Mouse (Mus musculus) macrophage (primary cell): ENCODE results near the gene Tbl3. TPM values are rescaled to one million over a fixed set of nuclear protein-coding genes. Genes with fewer than 3 reads are reported as not detected.
A peak's percentile ranks its signal among the peaks of the same experiment; 100 is the strongest.

Experiments
- H3K27ac ChIP-seq: fragments of 350-480 bp; formaldehyde crosslinking; 2 replicates; pipeline ENCODE4 v1.9.0; 2021
- H3K36me3 ChIP-seq: fragments of 350-480 bp; formaldehyde crosslinking; 2 replicates; pipeline ENCODE4 v1.9.0; 2021; ENCODE audit errors: inconsistent target
- H3K4me3 ChIP-seq: fragments of 350-480 bp; formaldehyde crosslinking; 2 replicates; pipeline ENCODE4 v1.9.0; 2021; ENCODE audit errors: inconsistent target
- H3K79me2 ChIP-seq: fragments of 350-480 bp; formaldehyde crosslinking; 2 replicates; pipeline ENCODE4 v1.9.0; 2021; ENCODE audit errors: inconsistent target
- WGBS: methylation state at CpG from one replicate; pipeline ENCODE4 v1.1.7; 2026; ENCODE audit warnings: inconsistent platforms; ENCODE audit not compliant: missing documents; 5-methylcytosine and 5-hydroxymethylcytosine counted together
- polyA plus RNA-seq: library from polyadenylated mRNA; stranded (reverse); fragments of 250-400 nt; gene quantifications from 3 replicates; pipeline ENCODE4 v1.2.4, GENCODE M21; 2018; ENCODE audit warnings: inconsistent platforms

Gene Tbl3
- polyA plus RNA-seq, 1 experiment from 2014 or later: 10.6 TPM

GRCm38 (mm10) chr17:24696011-24696697 is 11.3 kb downstream of the Tbl3 start, which contains the start of the genes Gfer and Noxo1:
Gene Gfer (minus strand): TSS chr17:24696156.
Gene Noxo1 (plus strand): TSS chr17:24696234.
- Histone ChIP-seq H3K79me2 (no peaks in the 10 kb centered on the region), H3K27ac (no peak within 1 kb of the TSS), H3K4me3 (peak within 1 kb of the TSS; percentile 67), H3K36me3 (peaks cover 11% of the 10 kb centered on the region; the same call in 1 of the 2 replicates)
- under 1% methylated on average over 59 of the region's 76 CpGs for whole genome bisulfite sequencing

DNA sequence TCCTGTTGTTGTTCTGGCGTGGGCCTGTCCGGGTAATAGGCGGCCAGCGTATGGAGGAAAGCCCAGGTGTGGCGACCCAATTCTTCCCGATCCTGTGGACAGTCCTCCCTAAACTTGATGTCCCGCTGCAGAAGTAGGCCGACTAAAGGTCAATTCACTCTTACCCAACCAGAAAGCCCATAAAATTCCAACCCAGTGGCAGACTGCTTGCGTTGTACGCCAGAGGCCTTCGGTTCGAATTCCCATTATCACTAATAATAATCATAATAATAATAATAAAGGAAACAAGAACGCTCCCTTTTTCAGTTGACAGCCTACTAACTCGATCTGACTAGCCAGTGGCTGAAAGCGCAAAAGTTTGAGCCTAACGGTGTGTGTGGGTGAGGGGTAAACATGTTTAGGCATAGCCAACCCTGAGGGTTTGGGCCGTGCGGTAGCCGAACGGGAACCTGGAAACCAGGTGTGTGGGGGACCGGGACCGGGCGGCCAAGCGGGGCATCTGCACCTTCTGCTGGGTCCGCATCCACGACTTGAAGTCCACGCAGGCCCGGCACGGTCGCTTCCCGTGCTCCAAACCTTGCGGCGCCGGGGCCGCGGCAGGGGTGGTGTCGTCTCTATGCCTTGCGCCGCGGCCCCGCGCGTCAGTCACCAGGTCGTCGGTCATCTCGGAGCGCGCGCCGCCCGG is 12.0 kb downstream of the Tbl3 start:
- Histone ChIP-seq H3K4me3 (peak overlapping the region; percentile 46), H3K27ac (no peak overlapping the region), H3K79me2 (no peaks in the 10 kb centered on the region), H3K36me3 (peaks cover 5% of the 10 kb centered on the region; the same call in 1 of the 2 replicates)
- 10% methylated on average over 43 of the region's 51 CpGs for WGBS

- WGBS: 45% methylated on average over 5 of the region's 5 CpGs
- Histone ChIP-seq H3K27ac (peak overlapping the region; percentile 48), H3K79me2 (no peaks in the 10 kb centered on the region), H3K4me3 (no peak overlapping the region), H3K36me3 (no peaks in the 10 kb centered on the region)
Measured at GRCm38 (mm10) chr17:24692385-24692784, 15.1 kb downstream of the Tbl3 start.

GRCm38 (mm10) chr17:24689251-24690081 is 18.0 kb downstream of the Tbl3 start, which contains the start of gene Syngr3:
Gene Syngr3 (minus strand): TSS chr17:24689955.
- Histone ChIP-seq H3K36me3 (no peaks in the 10 kb centered on the region), H3K27ac (no peak within 1 kb of the TSS), H3K4me3 (no peak within 1 kb of the TSS), H3K79me2 (no peaks in the 10 kb centered on the region)
- WGBS: 10% methylated on average over 54 of the region's 55 CpGs

GRCm38 (mm10) chr17:24687599-24687998 is 19.9 kb downstream of the Tbl3 start:
- H3K4me3 ChIP-seq: no peak overlapping the region
- H3K79me2 ChIP-seq: no peaks in the 10 kb centered on the region
- no peaks in the 10 kb centered on the region for H3K36me3 ChIP-seq
- H3K27ac ChIP-seq: no peak overlapping the region
- WGBS: 40% methylated on average over 23 of the region's 23 CpGs

DNA sequence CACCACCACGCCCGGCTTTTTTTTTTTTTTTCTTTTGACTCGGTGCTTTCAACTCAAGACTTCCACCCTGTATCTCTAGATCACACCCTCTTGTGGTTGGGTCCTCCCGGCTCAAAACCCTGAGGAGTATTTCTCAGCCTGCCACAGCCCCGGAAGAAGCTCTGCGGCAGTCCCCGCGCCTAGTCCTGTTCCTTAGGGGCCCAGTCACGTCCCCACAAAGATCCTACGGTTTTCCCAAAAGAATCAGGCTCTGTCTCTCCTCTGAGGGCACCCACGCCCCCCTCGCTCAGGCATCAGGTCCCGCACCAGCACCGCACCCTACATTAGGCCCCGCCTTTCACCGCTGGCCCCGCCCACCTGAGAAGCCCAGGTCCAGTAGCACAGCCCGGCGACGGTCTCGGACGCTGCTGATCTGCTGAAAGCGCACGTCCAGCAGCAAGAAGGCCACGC is 20.3 kb downstream of the Tbl3 start:
- 3% methylated on average over 22 of the region's 25 CpGs for WGBS
- Histone ChIP-seq H3K4me3 (peak overlapping the region; percentile 29), H3K79me2 (no peaks in the 10 kb centered on the region), H3K27ac (no peak overlapping the region), H3K36me3 (0 out of 2 replicates have a peak, but pooled peaks cover under 1% of the 10 kb centered on the region)

DNA sequence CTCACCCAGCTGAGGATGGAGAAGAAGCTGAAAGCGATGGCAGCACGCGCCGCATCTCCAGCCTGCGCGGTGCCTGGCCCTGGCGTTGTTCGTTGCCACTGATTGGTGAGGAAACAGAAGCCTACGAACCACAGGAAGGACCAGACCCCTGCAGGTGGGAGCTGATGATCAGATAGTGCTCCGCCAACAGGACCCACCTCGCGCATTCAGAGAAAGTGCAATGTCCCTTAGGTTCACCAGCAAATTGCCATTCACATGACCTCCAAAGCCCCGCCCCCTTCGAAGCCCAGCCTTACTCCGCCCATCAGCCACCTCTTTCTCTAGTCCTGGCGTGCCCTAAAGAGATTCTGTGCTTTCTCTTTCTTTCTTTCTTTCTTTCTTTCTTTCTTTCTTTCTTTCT is 20.9 kb downstream of the Tbl3 start:
- Histone ChIP-seq H3K36me3 (peaks cover 7% of the 10 kb centered on the region; the same call in 1 of the 2 replicates), H3K4me3 (peak overlapping the region; percentile 29; the same call in 1 of the 2 replicates), H3K79me2 (no peaks in the 10 kb centered on the region), H3K27ac (no peak overlapping the region)
- 45% methylated on average over 16 of the region's 16 CpGs for WGBS

GRCm38 (mm10) chr17:24677500-24678080 is 29.9 kb downstream of the Tbl3 start:
- Histone ChIP-seq H3K27ac (no peak overlapping the region), H3K79me2 (peaks cover 39% of the 10 kb centered on the region), H3K4me3 (no peak overlapping the region), H3K36me3 (peaks cover 42% of the 10 kb centered on the region)
- 93% methylated on average over 24 of the region's 24 CpGs for WGBS

- Histone ChIP-seq H3K4me3 (no peak overlapping the region), H3K27ac (no peak overlapping the region), H3K36me3 (peaks cover 39% of the 10 kb centered on the region), H3K79me2 (peaks cover 46% of the 10 kb centered on the region)
- WGBS: 92% methylated on average over 5 of the region's 5 CpGs
Measured at GRCm38 (mm10) chr17:24676877-24677276, 30.6 kb downstream of the Tbl3 start.

GRCm38 (mm10) chr17:24676187-24676586 is 31.3 kb downstream of the Tbl3 start:
- Histone ChIP-seq H3K79me2 (peaks cover 53% of the 10 kb centered on the region), H3K27ac (no peak overlapping the region), H3K36me3 (peaks cover 33% of the 10 kb centered on the region), H3K4me3 (no peak overlapping the region)
- 83% methylated on average over 2 of the region's 2 CpGs for WGBS

DNA sequence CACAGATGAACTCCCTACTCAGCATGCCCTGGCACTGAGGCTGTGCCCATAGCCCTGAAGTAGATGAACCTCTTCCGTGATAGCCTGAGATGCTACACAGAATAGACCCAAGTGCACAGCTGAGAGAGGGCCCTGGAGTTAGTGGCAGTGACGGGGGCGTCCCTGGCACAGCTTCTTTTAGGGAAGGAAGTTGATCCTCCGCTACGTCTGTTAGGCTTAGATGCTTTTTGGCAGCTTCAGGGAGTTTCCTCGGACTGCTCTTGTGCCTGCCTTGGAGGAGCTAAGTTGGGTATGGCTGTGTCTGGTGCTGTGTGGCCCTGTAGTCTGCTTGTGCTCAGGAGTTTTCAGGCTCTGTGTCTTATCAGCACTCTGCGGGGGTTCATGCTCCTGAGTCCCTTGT is 33.2 kb downstream of the Tbl3 start:
- Histone ChIP-seq H3K79me2 (peaks cover 66% of the 10 kb centered on the region), H3K27ac (no peak overlapping the region), H3K36me3 (peaks cover 14% of the 10 kb centered on the region), H3K4me3 (no peak overlapping the region)
- 39% methylated on average over 7 of the region's 7 CpGs for WGBS

- WGBS: 13% methylated on average over 5 of the region's 5 CpGs
- H3K4me3 ChIP-seq: no peak overlapping the region
Measured at GRCm38 (mm10) chr17:24672141-24672540, 35.3 kb downstream of the Tbl3 start.

GRCm38 (mm10) chr17:24671346-24671745 is 36.1 kb downstream of the Tbl3 start:
- 70% methylated on average over 5 of the region's 5 CpGs for WGBS
- Histone ChIP-seq H3K4me3 (no peak overlapping the region), H3K79me2 (peaks cover 64% of the 10 kb centered on the region), H3K36me3 (no peaks in the 10 kb centered on the region), H3K27ac (no peak overlapping the region)

More at GRCm38 (mm10) chr17:24672141-24672540, 35.3 kb downstream of the Tbl3 start:
- H3K27ac ChIP-seq: no peak overlapping the region
- peaks cover 66% of the 10 kb centered on the region for H3K79me2 ChIP-seq
- H3K36me3 ChIP-seq: peaks cover 4% of the 10 kb centered on the region

GRCm38 (mm10) chr17:24670246-24670844 is 37.1 kb downstream of the Tbl3 start:
- peak overlapping the region; percentile 59 for H3K4me3 ChIP-seq
- no peaks in the 10 kb centered on the region for H3K36me3 ChIP-seq
- H3K79me2 ChIP-seq: peaks cover 54% of the 10 kb centered on the region
- no peak overlapping the region for H3K27ac ChIP-seq
- WGBS: 9% methylated on average over 8 of the region's 8 CpGs
